Mouse (Mus musculus): Measurements from ENCODE around the gene Parvb.
A peak's percentile ranks its signal among the peaks of the same experiment; 100 is the strongest.

Parvb gene

DNA sequence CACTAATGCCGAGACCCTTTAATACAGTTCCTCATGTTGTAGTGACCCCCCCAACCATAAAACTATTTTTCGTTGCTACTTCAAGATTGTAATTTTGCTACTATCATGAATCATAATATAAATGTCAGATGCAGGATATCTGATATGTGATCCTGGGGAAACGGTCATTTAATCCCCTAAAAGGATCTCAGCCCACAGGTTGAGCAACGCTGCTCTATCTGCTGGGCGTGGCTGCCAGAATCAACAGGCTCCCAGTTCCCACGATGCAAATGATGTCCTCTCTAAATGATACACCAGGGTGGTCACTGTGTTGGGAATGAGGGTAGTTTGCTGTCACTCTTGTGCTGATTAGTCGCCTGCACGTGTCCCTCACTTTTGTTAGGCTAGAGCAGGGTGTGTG is 65.6 kb downstream of the Parvb start:
- DNase-seq: no peak

GRCm38 (mm10) chr15:84298804-84299370 is 67.0 kb downstream of the Parvb start:
- no peak for DNase-seq

DNA sequence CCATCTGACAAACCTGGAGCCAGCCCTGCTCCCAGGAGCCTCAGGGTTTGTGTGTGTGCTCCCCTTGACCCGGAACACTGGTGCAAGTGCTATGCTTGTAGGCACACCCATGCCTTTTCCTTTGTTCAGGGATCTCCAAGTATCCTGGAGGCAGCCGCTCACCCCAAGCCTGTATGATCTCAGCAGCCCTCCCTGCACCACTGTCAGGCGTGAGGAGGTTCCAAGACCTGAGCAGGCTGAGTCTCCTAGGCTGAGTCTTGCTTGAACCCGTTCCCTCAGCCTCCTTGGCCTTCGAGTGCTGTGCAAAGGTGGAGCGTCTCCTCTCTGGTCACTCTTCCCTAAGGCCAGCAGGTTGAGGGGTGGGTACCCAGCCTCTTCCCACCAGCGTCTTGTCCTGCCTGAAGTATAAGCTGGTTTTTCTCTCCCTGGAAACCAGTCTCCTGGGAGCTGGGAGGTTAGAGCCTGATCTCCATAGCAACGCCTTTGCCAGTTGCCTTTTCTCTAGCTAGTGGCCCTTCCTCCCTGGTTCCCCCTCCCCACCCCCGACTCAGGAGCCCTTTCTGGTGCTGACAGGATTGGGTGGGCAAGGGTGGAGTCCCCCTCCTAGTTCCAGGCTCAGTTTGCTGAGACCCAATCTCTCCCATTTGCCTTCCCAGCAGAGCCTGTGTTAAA is 68.0 kb downstream of the Parvb start:
- no peak for DNase-seq

DNA sequence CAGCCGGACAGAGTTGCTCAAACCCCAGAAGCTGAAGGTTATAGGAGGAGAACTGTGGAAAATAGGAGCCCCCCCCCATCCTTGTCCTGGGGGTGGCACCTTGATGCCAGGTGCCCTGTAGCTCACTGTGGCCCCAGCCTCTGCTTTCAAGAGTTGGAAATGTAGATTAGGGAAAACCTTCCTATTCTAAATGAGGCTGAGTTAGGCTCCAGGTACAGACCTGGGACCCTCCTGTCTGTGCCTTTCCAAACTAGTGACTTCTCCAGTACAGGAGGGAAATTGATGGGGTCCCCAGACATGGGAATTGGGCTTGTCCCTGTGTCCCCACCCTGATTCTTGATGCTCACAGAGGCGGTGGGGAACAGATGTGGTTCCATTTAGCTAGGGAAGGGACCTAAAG is 68.7 kb downstream of the Parvb start:
- DNase-seq: no peak

DNA sequence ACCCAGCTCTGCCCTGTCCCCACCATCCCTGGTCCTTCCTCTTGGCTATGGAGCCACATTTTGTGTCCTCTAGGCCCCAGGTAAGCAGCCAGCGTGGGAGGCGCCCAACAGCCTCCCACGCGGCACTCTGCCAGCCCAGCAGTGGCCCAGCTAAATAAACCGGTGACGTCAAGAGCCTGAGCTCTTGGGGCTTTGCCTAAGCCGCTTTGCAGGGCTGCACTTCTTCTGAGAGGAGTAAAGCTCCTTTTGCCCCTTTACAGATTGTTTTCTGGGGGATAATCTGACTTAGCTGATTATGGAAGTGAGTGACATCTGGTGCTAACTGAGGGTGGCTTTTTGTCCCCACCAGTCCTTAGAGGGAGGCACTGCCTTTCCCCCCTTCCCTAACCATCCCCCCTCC is 69.2 kb downstream of the Parvb start:
- peak; percentile 42 for DNase-seq

DNA sequence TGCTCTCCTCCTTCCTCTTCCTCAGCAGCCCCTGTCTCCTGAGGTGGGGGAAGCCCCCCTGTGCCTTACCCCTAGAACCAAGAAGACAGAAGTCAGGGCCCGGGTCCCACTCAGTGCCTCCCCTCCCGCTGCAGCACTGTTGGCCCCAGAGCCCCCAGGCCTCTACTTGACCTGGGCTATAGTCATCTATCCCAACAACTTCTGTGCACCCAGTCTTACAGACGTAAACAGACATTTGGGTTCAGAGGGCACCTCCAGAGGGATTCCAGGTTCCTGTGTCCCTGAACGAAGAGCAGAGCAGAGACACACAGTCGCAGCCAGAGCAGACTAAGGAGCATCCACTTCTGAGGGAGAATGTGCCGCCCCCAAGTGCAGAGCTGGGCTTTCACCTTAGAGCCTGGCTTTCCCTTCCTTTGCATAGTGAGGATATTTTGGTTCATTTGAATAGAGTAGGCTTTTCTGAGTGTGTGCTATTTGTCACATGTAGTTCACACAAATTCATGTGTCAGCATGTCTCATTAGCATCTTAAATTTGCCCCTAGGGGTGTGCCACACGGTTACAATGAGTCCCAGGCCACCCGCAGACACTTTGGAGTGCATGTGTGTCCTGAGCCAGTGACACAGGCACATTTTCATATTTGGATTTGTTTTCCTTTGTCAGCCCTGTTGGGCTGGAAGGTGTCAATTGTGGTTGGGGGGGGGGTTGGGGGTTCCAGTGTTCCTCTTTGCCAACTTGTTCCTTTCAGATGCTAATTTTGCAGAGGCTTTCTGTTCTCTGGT is 70.0 kb downstream of the Parvb start:
- no peak for DNase-seq

DNA sequence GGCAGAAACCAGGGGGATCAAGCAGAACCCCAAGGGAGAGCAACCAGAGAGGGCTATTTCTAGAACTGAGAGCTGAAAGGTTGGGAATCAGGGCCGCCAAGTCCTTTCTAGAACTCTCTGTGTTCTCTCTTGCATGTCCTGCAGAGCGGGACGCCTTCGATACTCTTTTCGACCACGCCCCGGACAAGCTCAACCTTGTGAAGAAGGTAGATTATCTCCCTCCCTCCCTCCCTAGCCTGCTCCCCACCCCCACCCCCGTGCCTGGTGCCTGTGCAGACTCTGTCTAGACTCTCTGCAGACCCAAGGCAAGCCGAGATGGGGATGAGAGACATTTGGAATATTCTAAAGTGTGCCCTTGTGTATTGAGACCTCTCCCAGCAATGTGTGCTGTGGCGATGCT is 71.4 kb downstream of the Parvb start:
- DNase-seq: no peak

- DNase-seq: no peak
Measured at GRCm38 (mm10) chr15:84305333-84305732, 73.5 kb downstream of the Parvb start.

- DNase-seq: peak; percentile 57
Measured at GRCm38 (mm10) chr15:84310271-84310670, 78.4 kb downstream of the Parvb start.

- no peak for DNase-seq
Measured at GRCm38 (mm10) chr15:84311295-84312085, 79.6 kb downstream of the Parvb start.

DNA sequence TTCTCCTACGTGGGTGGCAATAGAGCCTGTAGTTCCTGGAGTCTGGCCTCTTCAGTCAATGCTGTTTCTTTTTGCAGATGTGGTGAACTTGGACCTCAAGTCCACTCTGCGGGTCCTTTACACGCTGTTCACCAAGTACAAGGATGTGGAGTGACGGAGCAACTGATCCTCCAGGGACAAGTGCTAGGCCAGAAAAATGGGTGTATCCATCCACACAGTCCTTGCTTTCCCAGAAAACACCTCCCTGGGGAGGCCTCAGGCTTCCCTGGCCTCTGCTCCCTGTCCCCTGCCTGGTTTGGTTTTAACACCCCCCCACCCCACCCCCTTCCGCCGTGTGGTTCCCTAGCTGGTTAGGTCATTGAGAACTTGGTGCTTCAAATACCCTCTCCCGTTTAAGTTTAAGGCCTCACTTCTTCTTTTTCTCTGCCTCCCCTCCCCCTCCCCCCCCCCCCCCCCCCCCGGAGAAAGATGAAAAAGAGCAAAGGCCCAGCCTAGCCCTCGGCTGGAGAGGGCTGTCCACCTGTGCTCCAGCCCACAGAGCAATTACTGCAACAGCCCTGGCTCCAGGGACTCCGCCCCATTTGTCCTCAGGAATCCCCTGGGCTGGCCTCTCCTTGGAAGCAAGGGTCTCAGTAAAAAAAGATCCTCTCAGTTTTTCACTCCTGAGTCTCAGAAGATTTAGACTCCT is 81.2 kb downstream of the Parvb start:
- DNase-seq: no peak

GRCm38 (mm10) chr15:84313566-84313878 is 81.7 kb downstream of the Parvb start:
- DNase-seq: no peak

- no peak for DNase-seq
Measured at GRCm38 (mm10) chr15:84314420-84315080, 82.7 kb downstream of the Parvb start.

- no peak for DNase-seq
Measured at GRCm38 (mm10) chr15:84315276-84316046, 83.6 kb downstream of the Parvb start.

- DNase-seq: no peak
Measured at GRCm38 (mm10) chr15:84319393-84319792, 87.5 kb downstream of the Parvb start.

GRCm38 (mm10) chr15:84321544-84322174 is 89.8 kb downstream of the Parvb start:
- DNase-seq: no peak

GRCm38 (mm10) chr15:84323966-84324869 is 92.4 kb downstream of the Parvb start, which contains the start of gene Parvg:
Gene Parvg (plus strand): TSS chr15:84324026.
- DNase-seq: no peak

- DNase-seq: no peak
Measured at GRCm38 (mm10) chr15:84324870-84325553, 93.2 kb downstream of the Parvb start.

- no peak for DNase-seq
Measured at GRCm38 (mm10) chr15:84325736-84326135, 93.9 kb downstream of the Parvb start.

Data from cerebellum, adult 9-10 months (tissue).